Mouse (Mus musculus): Measurements from ENCODE around the gene Foxp1.

DNA sequence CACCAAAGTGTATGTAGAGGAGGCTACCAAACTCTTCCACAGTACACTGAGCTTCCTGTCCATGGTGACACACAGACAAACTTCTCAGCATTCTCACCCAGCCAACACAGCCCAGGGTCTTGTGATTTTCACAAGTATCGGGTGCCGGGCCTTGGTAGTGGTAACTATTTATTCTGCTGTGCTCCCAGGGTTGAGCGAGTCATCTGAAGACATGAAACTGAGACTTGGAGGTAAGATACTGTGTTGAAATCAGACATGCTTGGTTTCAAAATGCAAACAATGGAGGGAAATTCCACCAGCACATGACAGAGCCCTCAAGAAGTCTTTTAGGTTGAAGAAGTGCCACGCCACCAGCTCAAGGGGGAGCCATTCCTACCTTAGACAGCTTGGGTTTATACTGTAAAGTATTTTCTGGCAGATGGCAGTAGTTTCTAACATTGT is 465.4 kb downstream of the Foxp1 start:
- TF ChIP-seq EP300 (IDR thresholded peaks at IDR 0.05; ENCODE audit: low read depth) (no peak), CTCF (IDR thresholded peaks at IDR 0.05; ENCODE audit: low read depth) (no peak)
